Mouse (Mus musculus) kidney, postnatal 0 days (tissue): ENCODE data around the gene Pdlim7. TPM values are rescaled to one million over a fixed set of nuclear protein-coding genes. Genes with fewer than 3 reads are reported as not detected.

Experiments
- ATAC-seq: fragments of 200-750 bp; cut with Nextera tagmentation; replicated peaks from 2 replicates; pipeline ENCODE4 v1.8.0; 2017; ENCODE audit warnings: low read depth, moderate number of reproducible peaks, moderate TSS enrichment, moderate library complexity; ENCODE audit not compliant: low FRiP score
- DNase-seq: peaks from one replicate; pipeline ENCODE4 v3.0.0-alpha.2; 2016; ENCODE audit warnings: low spot score
- H3K27ac ChIP-seq: fragments of 300-500 bp; sonication (generic); 2 replicates; pipeline ENCODE4 v1.5.1; 2014; ENCODE audit warnings: mild to moderate bottlenecking
- H3K27me3 ChIP-seq: fragments of 300-500 bp; sonication (generic); 2 replicates; pipeline ENCODE4 v1.6.1; 2014; ENCODE audit warnings: low read length, mixed read lengths; ENCODE audit not compliant: insufficient read depth
- H3K36me3 ChIP-seq: fragments of 300-500 bp; sonication (generic); 2 replicates; pipeline ENCODE4 v1.6.1; 2014; ENCODE audit warnings: low read length, mixed read lengths; ENCODE audit not compliant: insufficient read depth
- H3K4me1 ChIP-seq: fragments of 300-500 bp; sonication (generic); replicated peaks from 2 replicates; pipeline ENCODE4 v1.6.1; 2014; ENCODE audit warnings: antibody characterized with exemption, low read length, mixed read lengths; ENCODE audit not compliant: insufficient read depth
- H3K4me2 ChIP-seq: fragments of 300-500 bp; sonication (generic); 2 replicates; pipeline ENCODE4 v1.6.1; 2014; ENCODE audit warnings: mild to moderate bottlenecking, low read length, moderate library complexity, mixed read lengths
- H3K4me3 ChIP-seq: fragments of 300-500 bp; sonication (generic); replicated peaks from 2 replicates; pipeline ENCODE4 v1.5.1; 2014; ENCODE audit warnings: low read depth, low read length
- H3K9ac ChIP-seq: fragments of 300-500 bp; sonication (generic); 2 replicates; pipeline ENCODE4 v1.6.1; 2014; ENCODE audit warnings: low read depth, low read length
- H3K9me3 ChIP-seq: fragments of 300-500 bp; sonication (generic); replicated peaks from 2 replicates; pipeline ENCODE4 v1.6.1; 2016; ENCODE audit warnings: low read length, inconsistent platforms, mixed read lengths
- CTCF ChIP-seq: IDR thresholded peaks from 2 replicates; pipeline ENCODE4 v1.5.1; 2016; ENCODE audit warnings: antibody characterized with exemption, low read depth, mild to moderate bottlenecking, moderate library complexity
- whole genome bisulfite sequencing: fragments of 180-500 bp; shearing (Covaris S2); extraction: QIAGEN DNeasy Blood & Tissue Kit; methylation state at CpG from one replicate; pipeline ENCODE4 v1.1.7; 2014; 5-methylcytosine and 5-hydroxymethylcytosine counted together
- polyA plus RNA-seq: library from polyadenylated mRNA; unstranded; fragments of >200 nt; fragmentation: Nextera tagmentation; extraction: Ambion mirVana; gene quantifications from 2 replicates; pipeline ENCODE4 v1.2.1, GENCODE M21; 2015

Pdlim7 gene
- polyA plus RNA-seq, 1 experiment from 2014 or later = 112 TPM

DNA sequence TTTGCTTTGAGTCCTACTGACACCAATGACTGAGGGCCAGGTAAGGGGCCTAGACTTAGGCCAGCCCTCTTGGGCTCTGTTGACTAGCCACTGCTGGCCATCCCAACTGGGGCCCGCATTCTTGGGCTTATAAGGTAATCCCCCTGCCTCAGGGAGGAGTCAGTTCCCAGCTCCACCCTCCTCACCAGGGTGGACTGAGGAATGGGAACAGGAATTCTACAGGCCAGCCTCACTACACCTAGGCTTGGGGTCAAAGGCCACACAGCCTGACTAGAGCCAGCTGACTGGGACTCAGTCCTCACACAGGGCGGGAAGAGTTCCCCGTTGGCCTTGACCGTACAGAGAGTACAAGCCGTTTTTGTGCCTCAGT, 2.0 kb downstream of the Pdlim7 start:
- Histone ChIP-seq H3K9me3 (no peaks in the 10 kb centered on the region), H3K36me3 (peaks cover 21% of the 10 kb centered on the region; the same call in 1 of the 2 replicates), H3K4me3 (peak overlapping the region; percentile 90), H3K4me2 (peak overlapping the region; percentile 89), H3K27ac (peak overlapping the region; percentile 86), H3K4me1 (peaks cover 22% of the 10 kb centered on the region), H3K27me3 (peaks cover 5% of the 10 kb centered on the region; the same call in 1 of the 2 replicates), H3K9ac (0 out of 2 replicates have a peak overlapping the region, but pooled peaks have one; percentile 13)
- ATAC-seq = no peak
- no peak for TF ChIP-seq CTCF
- 38% methylated on average over 5 of the region's 5 CpGs for WGBS
- DNase-seq = no peak

DNA sequence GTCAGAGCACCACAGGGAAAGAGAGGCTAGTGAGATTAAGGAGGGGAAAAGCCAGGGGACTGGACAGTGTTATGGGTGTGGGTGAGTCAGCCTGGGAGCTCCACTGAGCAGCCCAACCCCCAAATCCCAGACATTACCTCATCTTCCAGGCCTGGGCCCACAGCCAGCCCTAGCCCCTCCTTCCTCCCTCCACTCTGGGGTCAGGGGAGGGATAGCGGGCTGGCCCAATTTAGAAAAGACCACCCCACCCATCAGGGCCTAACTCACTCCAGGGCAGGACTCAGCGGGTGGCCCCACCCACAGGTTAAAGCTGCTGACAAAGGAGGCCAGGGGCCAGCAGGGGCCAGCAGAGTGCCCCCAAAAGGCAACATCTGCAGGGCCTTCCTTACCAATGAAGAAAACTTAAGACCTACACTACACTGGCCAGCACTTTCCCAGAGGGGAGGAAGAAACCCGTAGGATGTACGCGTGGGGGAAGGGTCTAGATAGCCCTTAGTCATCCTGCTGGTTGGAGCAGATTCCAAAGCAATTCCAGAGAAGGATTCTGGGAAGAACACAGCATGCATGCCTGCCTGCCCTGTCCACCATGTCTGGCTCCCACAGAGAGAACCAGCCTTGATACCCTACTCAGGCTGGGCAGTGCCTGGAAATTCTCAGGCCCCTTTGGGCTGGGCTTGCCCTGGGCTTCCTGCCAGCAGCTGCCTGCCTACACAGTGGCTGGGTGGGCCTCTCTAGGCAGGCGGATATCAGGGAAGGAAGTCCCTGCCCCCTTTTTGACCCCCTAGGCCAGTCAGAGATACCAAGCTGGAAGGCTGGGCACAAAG, 2.6 kb downstream of the Pdlim7 start:
- DNase-seq = peak; percentile 91
- Histone ChIP-seq H3K4me3 (peak overlapping the region; percentile 90; the same call in 1 of the 2 replicates), H3K4me2 (peak overlapping the region; percentile 89), H3K27ac (peak overlapping the region; percentile 86), H3K9me3 (no peaks in the 10 kb centered on the region), H3K27me3 (peaks cover 5% of the 10 kb centered on the region; the same call in 1 of the 2 replicates), H3K36me3 (peaks cover 27% of the 10 kb centered on the region; the same call in 1 of the 2 replicates), H3K4me1 (peaks cover 22% of the 10 kb centered on the region), H3K9ac (peak overlapping the region; percentile 13; the same call in 1 of the 2 replicates)
- ATAC-seq = peak; percentile 63
- WGBS = 13% methylated on average over 6 of the region's 6 CpGs
- peak; percentile 27; the same call in 1 of the 2 replicates for TF ChIP-seq CTCF

DNA sequence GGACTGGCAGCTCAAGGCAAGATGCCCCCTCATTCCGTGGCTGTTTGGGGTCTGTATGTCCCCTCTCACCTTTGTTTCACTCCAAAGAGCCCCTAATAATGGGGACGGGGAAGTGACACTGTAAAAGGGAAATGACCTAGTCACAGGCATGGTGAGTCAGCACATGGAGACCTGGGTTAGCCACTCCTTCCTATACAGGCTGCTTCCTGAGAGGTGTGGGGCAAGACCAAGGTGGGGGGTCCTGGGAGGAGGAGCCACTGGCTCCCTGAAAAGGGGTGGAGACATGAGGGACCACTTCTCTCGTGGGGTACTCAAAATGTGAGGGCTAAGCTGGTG, 3.2 kb downstream of the Pdlim7 start:
- H3K36me3 ChIP-seq = peaks cover 33% of the 10 kb centered on the region
- H3K27me3 ChIP-seq = peaks cover 5% of the 10 kb centered on the region; the same call in 1 of the 2 replicates
- no peak overlapping the region for H3K4me3 ChIP-seq
- ATAC-seq (peak; percentile 1; the same call in 1 of the 2 replicates), DNase-seq (no peak)
- no peak for TF ChIP-seq CTCF
- 17% methylated on average over 3 of the region's 3 CpGs for WGBS
- H3K4me2 ChIP-seq = peak overlapping the region; percentile 89
- H3K4me1 ChIP-seq = peaks cover 22% of the 10 kb centered on the region
- no peak overlapping the region; the same call in 1 of the 2 replicates for H3K9ac ChIP-seq
- no peaks in the 10 kb centered on the region for H3K9me3 ChIP-seq
- H3K27ac ChIP-seq = peak overlapping the region; percentile 86

DNA sequence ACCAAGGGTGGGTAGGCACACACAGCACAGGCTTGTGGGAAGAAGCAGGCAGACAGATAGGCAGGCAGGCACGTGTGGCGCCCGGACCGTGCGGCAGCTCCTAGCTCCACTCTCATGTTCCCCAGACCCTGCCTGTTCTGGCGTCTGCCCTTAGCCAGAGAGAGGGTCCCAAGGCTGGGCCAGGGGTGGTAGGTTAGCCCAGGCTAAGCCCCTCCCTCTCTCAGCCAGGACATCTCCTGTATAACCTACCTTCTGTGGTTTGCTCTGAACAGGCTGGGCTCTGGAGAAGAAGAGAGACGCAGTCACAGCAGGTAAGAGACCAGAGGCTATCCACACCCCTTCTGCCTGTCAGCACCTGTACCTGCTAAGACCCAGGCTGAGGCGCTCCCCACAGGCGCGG, 4.9 kb downstream of the Pdlim7 start:
- H3K27me3 ChIP-seq = no peaks in the 10 kb centered on the region
- no peak overlapping the region for H3K4me3 ChIP-seq
- H3K4me1 ChIP-seq = peaks cover 22% of the 10 kb centered on the region
- no peak for TF ChIP-seq CTCF
- no peak overlapping the region for H3K27ac ChIP-seq
- no peak for ATAC-seq
- no peak overlapping the region for H3K4me2 ChIP-seq
- peaks cover 47% of the 10 kb centered on the region for H3K36me3 ChIP-seq
- no peaks in the 10 kb centered on the region for H3K9me3 ChIP-seq
- DNase-seq = no peak
- WGBS = 90% methylated on average over 10 of the region's 10 CpGs
- no peak overlapping the region for H3K9ac ChIP-seq

DNA sequence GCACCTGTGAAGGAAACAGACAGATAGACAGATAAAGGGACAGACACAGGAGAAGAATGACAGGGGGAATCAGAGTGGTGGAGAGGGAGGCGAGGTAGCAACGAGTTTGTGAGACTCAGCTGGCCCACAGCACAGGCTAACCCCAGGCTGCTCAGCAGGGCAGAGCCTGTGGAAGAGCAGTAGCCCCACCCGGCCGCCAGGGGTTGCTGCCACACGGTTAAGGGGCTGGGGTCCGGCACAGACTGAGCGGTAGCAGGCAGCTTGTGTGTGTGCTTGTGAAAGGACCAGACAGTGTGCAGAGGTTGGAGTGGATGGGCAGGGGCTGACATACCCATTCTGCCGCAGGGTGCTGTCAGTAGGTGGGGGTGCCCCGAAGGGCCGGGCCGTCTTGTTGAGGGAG, 5.6 kb downstream of the Pdlim7 start:
- Histone ChIP-seq H3K9ac (no peak overlapping the region), H3K27me3 (no peaks in the 10 kb centered on the region), H3K4me1 (peaks cover 22% of the 10 kb centered on the region), H3K9me3 (no peaks in the 10 kb centered on the region), H3K27ac (no peak overlapping the region), H3K4me3 (no peak overlapping the region), H3K4me2 (no peak overlapping the region), H3K36me3 (peaks cover 54% of the 10 kb centered on the region)
- DNase-seq (no peak), ATAC-seq (no peak)
- 70% methylated on average over 11 of the region's 11 CpGs for WGBS
- peak; percentile 32; the same call in 1 of the 2 replicates for TF ChIP-seq CTCF

DNA sequence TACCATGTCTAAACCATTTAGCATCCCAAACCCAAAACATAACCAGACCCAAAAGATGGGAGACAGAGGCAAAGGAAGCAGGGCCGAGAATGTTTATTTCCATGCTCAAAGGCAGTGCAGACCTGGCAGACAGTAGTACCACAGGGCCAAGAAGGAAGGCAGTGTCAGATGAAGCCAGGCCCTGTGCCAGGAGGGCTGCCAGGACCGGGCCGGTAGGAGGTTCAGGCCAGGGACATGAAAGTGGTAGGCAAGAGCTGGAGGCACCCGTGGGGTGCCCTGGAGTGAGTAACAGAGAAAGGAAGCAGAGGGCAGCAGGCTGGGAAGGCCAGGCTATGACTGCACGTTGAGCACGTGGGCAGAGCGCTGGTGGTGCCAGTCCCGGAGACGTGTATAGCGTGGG, 6.8 kb downstream of the Pdlim7 start:
- no peak for ATAC-seq
- 87% methylated on average over 10 of the region's 10 CpGs for WGBS

More for the DNA sequence above, 6.8 kb downstream of the Pdlim7 start:
- Histone ChIP-seq H3K4me2 (no peak overlapping the region), H3K4me1 (peaks cover 14% of the 10 kb centered on the region; the same call in 1 of the 2 replicates), H3K4me3 (no peak overlapping the region), H3K9ac (no peak overlapping the region), H3K36me3 (peaks cover 62% of the 10 kb centered on the region), H3K9me3 (no peaks in the 10 kb centered on the region), H3K27ac (no peak overlapping the region), H3K27me3 (no peaks in the 10 kb centered on the region)
- no peak for DNase-seq
- no peak for TF ChIP-seq CTCF
